Mouse (Mus musculus) embryonic facial prominence, embryonic 15.5 days (tissue): ENCODE measurements around the gene Aanat. TPM values are rescaled to one million over a fixed set of nuclear protein-coding genes. Genes with fewer than 3 reads are reported as not detected.
A peak's percentile ranks its signal among the peaks of the same experiment; 100 is the strongest.

Experiments used
- ATAC-seq: fragments of 200-750 bp; cut with Nextera tagmentation; 2 replicates; pipeline ENCODE4 v1.8.0; 2017; ENCODE audit warnings: low read depth, moderate TSS enrichment; ENCODE audit not compliant: insufficient number of reproducible peaks, low FRiP score, low TSS enrichment
- H3K27ac ChIP-seq: fragments of 300-500 bp; sonication (generic); replicated peaks from 2 replicates; pipeline ENCODE4 v1.5.1; 2015; ENCODE audit warnings: mild to moderate bottlenecking, inconsistent platforms
- H3K27me3 ChIP-seq: fragments of 300-500 bp; sonication (generic); 2 replicates; pipeline ENCODE4 v1.6.1; 2015; ENCODE audit warnings: inconsistent platforms
- H3K36me3 ChIP-seq: fragments of 300-500 bp; sonication (generic); 2 replicates; pipeline ENCODE4 v1.6.1; 2015; ENCODE audit warnings: mild to moderate bottlenecking, inconsistent platforms
- H3K4me1 ChIP-seq: fragments of 300-500 bp; sonication (generic); 2 replicates; pipeline ENCODE4 v1.6.1; 2015; ENCODE audit warnings: inconsistent platforms
- H3K4me2 ChIP-seq: fragments of 300-500 bp; sonication (generic); replicated peaks from 2 replicates; pipeline ENCODE4 v1.6.1; 2015; ENCODE audit warnings: mild to moderate bottlenecking, inconsistent platforms
- H3K4me3 ChIP-seq: fragments of 300-500 bp; sonication (generic); replicated peaks from 2 replicates; pipeline ENCODE4 v1.5.1; 2015; ENCODE audit warnings: mild to moderate bottlenecking, inconsistent platforms
- H3K9ac ChIP-seq: fragments of 300-500 bp; sonication (generic); 2 replicates; pipeline ENCODE4 v1.6.1; 2015; ENCODE audit warnings: inconsistent platforms
- H3K9me3 ChIP-seq: fragments of 300-500 bp; sonication (generic); replicated peaks from 2 replicates; pipeline ENCODE4 v1.6.1; 2016; ENCODE audit warnings: inconsistent platforms
- WGBS: fragments of 180-500 bp; shearing (Covaris S2); methylation state at CpG from one replicate; pipeline ENCODE4 v1.1.7; 2015; 5-methylcytosine and 5-hydroxymethylcytosine counted together
- polyA plus RNA-seq: library from polyadenylated mRNA; unstranded; fragments of >200 nt; fragmentation: Nextera tagmentation; extraction: Ambion mirVana; gene quantifications from 2 replicates; pipeline ENCODE4 v1.2.1, GENCODE M21; 2015

Aanat gene
- not detected in 2 replicates for polyA plus RNA-seq

DNA sequence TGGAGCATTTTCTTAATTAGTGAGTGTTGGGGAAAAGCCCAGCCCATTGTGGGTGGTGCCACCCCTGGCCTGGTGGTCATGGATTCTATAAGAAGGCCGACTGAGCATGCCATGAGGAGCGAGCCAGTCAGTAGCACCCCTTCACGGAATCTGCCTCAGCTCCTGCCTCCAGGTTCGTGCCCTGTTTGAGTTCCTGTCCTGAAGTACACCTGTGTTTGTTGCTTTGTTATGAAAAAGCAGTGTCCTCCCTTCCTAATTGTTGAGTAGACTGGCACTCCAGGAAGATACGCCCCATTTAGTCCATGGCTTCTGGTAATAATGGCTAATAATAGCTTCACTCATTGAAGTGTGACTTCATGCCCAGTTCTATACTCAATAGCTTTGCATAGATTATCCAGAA lies at the start of gene Aanat:
Gene Aanat, plus strand, starts transcription at position 123 of the 400 bp plus-strand sequence.
- Histone ChIP-seq H3K9me3 (no peaks in the 10 kb centered on the region), H3K4me2 (peak within 1 kb of the TSS; percentile 36), H3K27me3 (0 out of 2 replicates have a peak, but pooled peaks cover 6% of the 10 kb centered on the region), H3K27ac (no peak within 1 kb of the TSS), H3K36me3 (no peaks in the 10 kb centered on the region), H3K9ac (no peak within 1 kb of the TSS), H3K4me3 (no peak within 1 kb of the TSS), H3K4me1 (peaks cover 23% of the 10 kb centered on the region; the same call in 1 of the 2 replicates)
- no peak for ATAC-seq
- 54% methylated on average over 5 of the region's 5 CpGs for WGBS

DNA sequence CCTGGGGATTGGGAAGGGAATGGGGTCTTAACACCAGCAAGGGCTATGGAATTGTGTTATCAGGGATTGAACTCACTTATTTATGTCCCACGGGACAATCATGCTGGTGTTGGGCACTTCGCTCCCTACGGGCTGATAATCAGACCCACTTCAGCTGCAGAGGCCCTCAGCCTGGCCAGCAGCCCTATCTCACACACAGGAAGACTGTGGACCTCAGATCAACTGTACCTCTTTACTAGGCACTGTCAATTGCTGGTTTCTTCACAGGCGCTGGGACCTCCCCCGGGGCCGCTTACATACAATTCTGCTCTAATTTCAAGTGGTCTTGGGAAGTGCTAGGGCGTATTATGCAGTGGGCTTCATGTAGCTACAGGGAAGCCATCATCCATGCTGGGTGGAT lies 49.5 kb upstream of the Aanat start:
- H3K9me3 ChIP-seq: no peaks in the 10 kb centered on the region
- H3K9ac ChIP-seq: no peak overlapping the region
- ATAC-seq: no peak
- no peak overlapping the region for H3K4me2 ChIP-seq
- H3K27me3 ChIP-seq: peaks cover 28% of the 10 kb centered on the region
- H3K4me1 ChIP-seq: peaks cover 25% of the 10 kb centered on the region
- WGBS: 92% methylated on average over 7 of the region's 7 CpGs
- no peak overlapping the region for H3K27ac ChIP-seq
- H3K36me3 ChIP-seq: peaks cover 43% of the 10 kb centered on the region
- no peak overlapping the region for H3K4me3 ChIP-seq

DNA sequence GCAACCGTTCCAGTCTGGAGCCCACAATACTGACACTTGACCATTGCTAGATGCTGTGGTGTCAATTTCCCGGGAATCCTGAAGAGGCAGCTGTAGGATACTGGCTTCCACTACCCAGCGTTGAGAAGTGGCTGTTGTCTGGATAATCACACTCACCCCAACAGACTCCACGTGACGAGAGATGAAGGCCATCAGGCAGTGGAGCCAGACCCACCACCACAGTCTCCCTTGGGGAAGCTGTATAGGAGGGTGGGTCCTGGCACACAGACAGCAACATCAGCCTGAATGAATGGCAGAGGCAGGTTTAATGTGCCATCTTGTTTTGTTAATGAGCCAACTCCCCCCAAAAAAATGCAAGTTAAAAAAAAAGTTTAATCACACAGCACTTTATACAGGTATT lies 48.8 kb upstream of the Aanat start:
- peaks cover 21% of the 10 kb centered on the region for H3K27me3 ChIP-seq
- no peak overlapping the region for H3K4me3 ChIP-seq
- no peak overlapping the region for H3K27ac ChIP-seq
- 71% methylated on average over 5 of the region's 5 CpGs for WGBS
- H3K9ac ChIP-seq: no peak overlapping the region
- no peak overlapping the region for H3K4me2 ChIP-seq
- H3K4me1 ChIP-seq: peaks cover 18% of the 10 kb centered on the region
- no peaks in the 10 kb centered on the region for H3K9me3 ChIP-seq
- H3K36me3 ChIP-seq: peaks cover 49% of the 10 kb centered on the region
- ATAC-seq: no peak

DNA sequence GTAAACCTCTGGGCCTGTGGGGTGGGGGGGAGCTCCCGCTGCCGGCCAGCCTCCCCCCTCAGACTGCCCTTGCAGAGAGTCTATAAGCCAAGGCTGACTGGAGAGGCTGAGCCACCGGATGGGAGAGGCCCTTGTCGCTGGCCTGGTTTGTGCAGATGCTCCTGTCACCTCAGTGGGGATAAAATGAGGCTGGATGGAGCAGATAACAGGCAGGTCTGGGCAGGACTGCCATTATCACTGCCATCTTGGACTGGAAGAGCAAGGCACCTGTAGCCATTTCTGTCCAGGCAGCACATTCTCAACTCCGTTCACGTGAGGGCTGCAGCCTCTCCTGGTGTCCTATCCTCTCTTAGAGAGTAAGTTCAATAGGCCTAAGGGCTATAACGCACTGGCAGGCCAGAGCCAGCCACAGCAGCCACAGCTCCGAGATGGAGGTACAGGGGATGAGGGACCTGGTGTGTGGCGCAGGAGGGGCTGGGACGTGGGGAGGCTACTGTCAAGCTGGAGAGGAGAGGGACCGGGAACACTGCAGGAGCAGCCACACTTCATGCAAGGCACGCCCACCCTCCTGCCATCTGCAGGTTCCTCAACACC lies 48.0 kb upstream of the Aanat start:
- 56% methylated on average over 12 of the region's 12 CpGs for WGBS
- H3K36me3 ChIP-seq: peaks cover 58% of the 10 kb centered on the region
- H3K4me2 ChIP-seq: no peak overlapping the region
- ATAC-seq: no peak
- H3K27ac ChIP-seq: no peak overlapping the region
- H3K9me3 ChIP-seq: no peaks in the 10 kb centered on the region
- no peak overlapping the region for H3K9ac ChIP-seq
- peaks cover 9% of the 10 kb centered on the region for H3K4me1 ChIP-seq
- peaks cover 13% of the 10 kb centered on the region for H3K27me3 ChIP-seq
- H3K4me3 ChIP-seq: no peak overlapping the region

DNA sequence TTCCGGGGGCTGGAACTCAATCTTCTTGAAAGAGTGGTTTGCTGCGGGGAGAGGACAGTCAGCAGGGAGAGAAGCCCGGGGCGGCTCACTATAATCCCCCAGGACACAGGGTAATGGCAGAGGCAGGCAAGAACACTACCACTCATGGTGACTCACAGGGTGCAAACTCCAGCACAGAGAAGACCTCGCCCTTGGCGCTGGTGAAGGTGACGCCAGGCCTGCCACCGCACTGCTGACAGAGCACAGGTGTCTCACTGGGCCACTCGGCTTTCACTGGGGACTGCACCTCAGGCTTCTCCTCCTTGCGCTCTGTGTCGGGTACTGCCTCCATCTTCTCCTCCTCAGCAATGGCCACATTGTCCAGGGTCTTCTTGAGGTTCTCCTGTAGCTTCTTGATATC lies 45.0 kb upstream of the Aanat start:
- H3K36me3 ChIP-seq: peaks cover 83% of the 10 kb centered on the region

DNA sequence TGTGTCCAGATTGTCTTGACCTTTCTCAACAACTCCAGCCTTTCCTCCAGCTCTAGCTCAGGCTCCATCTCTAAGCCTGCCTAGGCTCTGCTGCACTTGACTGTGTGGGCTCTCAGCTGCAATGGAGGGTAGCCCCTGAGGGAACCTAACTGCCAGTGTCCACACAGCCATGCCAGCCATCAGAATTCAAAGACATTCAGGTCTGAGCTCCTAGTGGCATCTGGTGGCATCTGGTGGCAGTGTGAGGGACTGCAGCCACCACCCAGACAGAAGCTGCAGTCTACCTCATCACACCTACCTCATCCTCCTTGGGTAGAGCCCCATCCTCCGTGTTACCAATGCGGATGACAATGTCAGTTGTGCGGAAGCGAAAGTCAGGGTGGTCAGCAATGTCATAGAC lies 43.1 kb upstream of the Aanat start:
- Histone ChIP-seq H3K36me3 (peaks cover 93% of the 10 kb centered on the region), H3K27ac (no peak overlapping the region), H3K4me1 (no peaks in the 10 kb centered on the region; the same call in 1 of the 2 replicates), H3K9ac (no peak overlapping the region), H3K27me3 (no peaks in the 10 kb centered on the region), H3K4me3 (no peak overlapping the region), H3K4me2 (no peak overlapping the region), H3K9me3 (no peaks in the 10 kb centered on the region)
- ATAC-seq: no peak
- 90% methylated on average over 4 of the region's 4 CpGs for WGBS

More for the DNA sequence above, 45.0 kb upstream of the Aanat start:
- ATAC-seq: no peak
- no peak overlapping the region for H3K4me3 ChIP-seq
- H3K9ac ChIP-seq: no peak overlapping the region
- no peaks in the 10 kb centered on the region for H3K27me3 ChIP-seq
- H3K4me2 ChIP-seq: no peak overlapping the region
- no peaks in the 10 kb centered on the region for H3K9me3 ChIP-seq
- WGBS: 95% methylated on average over 11 of the region's 11 CpGs
- H3K27ac ChIP-seq: no peak overlapping the region
- no peaks in the 10 kb centered on the region; the same call in 1 of the 2 replicates for H3K4me1 ChIP-seq

DNA sequence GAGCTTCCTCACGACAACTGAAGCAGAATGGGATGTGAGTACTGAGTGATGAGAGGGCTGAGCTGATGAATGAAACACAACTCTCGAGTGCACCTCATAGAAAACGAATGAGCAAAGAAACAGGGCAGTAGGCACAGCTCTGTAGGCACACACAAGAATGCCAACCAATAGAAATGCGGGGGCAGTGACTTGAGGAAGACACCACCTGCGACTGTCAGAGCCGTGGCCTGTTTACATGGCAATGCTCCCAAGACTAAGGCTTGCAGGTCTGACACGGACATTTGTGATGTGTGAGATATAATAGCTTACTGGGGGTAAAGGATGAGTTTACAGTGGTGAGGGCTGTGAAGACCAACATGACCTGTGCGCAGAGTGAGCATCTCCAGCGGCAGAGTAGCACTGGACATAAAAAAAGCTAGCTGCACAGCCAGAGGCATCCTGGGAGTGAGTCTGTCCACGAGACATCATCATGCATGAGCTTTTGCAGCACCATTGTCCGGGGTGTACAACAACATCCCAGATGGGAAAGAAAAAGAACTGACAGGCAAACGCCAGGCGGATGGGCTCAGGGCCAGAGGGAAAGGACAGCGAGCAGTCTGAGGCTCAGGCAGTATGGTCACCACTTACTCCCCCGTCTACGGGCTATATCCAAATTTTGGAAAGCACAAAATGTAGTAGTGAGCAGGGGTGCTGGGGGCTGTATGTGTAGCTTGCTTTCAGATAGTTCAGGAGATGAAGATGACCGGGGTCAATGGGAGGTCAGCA lies 38.8 kb upstream of the Aanat start:
- H3K4me1 ChIP-seq: peaks cover 22% of the 10 kb centered on the region
- WGBS: 87% methylated on average over 17 of the region's 17 CpGs
- H3K27ac ChIP-seq: no peak overlapping the region
- H3K4me2 ChIP-seq: no peak overlapping the region
- no peaks in the 10 kb centered on the region for H3K27me3 ChIP-seq
- H3K36me3 ChIP-seq: peaks cover 57% of the 10 kb centered on the region
- no peaks in the 10 kb centered on the region for H3K9me3 ChIP-seq
- ATAC-seq: no peak
- H3K9ac ChIP-seq: no peak overlapping the region
- H3K4me3 ChIP-seq: no peak overlapping the region

DNA sequence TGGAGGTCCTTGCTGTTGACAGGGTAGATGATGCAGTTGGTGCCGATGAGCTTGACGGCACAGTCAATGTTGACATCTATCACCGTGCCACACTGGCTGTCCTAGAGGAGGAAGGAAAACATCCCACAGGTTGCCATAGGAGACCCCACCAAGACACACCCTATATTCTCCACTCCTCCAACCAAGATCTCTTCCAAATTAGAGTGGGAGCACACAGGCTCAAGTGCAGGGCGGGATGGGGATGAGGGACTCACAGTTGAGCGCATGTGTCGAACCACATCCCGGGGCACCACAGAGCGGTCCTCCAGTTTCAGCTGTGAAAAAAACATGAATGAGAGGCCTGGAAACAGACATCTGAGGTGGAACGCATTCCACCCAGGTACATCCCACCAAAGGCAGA lies 37.5 kb upstream of the Aanat start:
- Histone ChIP-seq H3K4me3 (no peak overlapping the region), H3K4me1 (peaks cover 22% of the 10 kb centered on the region), H3K4me2 (no peak overlapping the region), H3K27me3 (no peaks in the 10 kb centered on the region), H3K27ac (no peak overlapping the region), H3K9ac (no peak overlapping the region), H3K9me3 (no peaks in the 10 kb centered on the region), H3K36me3 (peaks cover 47% of the 10 kb centered on the region)
- WGBS: 93% methylated on average over 9 of the region's 9 CpGs
- no peak for ATAC-seq

DNA sequence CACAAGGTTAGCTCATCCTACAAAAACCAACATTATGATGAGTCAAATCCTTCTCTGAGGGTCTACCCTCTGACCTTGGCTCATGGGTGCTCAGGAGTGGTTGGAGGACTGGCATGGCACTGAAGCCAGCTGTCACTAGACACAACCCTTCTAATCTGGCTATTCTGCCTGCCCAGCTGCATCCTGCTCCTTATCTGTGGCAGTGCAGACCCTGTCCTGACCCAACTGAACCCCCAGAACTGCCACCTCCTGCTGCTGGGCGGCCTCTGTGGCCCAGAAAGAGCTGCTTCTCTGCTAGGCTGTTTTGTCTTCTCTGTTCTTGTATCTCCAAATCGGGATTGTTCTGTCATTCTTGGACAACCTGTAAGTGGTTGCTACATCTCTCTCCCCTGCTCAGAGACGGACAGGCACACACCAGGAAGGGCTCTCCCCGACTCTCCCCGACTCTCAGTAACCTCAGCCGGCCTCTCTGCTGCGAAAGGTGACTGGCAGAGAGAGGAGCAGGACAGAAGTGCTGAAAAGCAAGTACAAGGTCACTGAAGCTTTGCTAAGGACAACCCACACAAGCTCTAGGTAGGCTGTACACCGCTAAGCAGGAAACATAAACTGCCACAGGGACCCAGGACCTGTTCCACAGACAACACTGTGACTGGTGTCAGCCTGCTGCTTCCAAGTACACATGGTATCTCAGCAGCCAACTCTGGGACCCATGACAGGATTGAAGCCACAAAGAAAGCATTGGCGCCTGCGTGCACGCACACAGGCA lies 36.8 kb upstream of the Aanat start:
- no peak overlapping the region for H3K27ac ChIP-seq
- H3K9ac ChIP-seq: no peak overlapping the region
- no peak overlapping the region for H3K4me3 ChIP-seq
- H3K4me2 ChIP-seq: no peak overlapping the region
- H3K4me1 ChIP-seq: peaks cover 27% of the 10 kb centered on the region
- no peak for ATAC-seq
- 88% methylated on average over 11 of the region's 11 CpGs for WGBS
- no peaks in the 10 kb centered on the region for H3K27me3 ChIP-seq
- peaks cover 41% of the 10 kb centered on the region for H3K36me3 ChIP-seq
- no peaks in the 10 kb centered on the region for H3K9me3 ChIP-seq

DNA sequence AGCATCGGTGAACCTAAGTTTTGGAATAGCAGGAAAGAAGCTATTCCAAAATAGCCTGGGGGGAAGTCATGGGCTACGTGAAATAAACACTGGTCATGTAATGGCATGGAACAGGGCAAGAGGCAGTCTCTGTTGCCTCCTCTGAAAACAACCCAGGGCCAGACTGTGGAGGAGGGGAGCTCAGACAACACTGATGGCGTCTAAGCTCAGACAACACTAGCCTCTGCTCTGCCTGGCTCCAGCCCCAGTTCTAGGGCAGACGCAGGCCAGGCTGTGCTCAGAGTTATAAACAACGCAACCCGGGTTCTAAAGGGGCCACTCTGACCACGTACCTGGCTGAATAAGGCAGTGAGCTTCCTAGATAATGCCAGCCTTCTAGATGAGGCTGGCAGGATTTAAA lies 35.5 kb upstream of the Aanat start:
- Histone ChIP-seq H3K4me1 (peaks cover 32% of the 10 kb centered on the region), H3K9me3 (no peaks in the 10 kb centered on the region), H3K27me3 (no peaks in the 10 kb centered on the region), H3K9ac (no peak overlapping the region), H3K4me3 (no peak overlapping the region), H3K27ac (0 out of 2 replicates have a peak overlapping the region, but pooled peaks have one; percentile 34), H3K36me3 (peaks cover 28% of the 10 kb centered on the region), H3K4me2 (no peak overlapping the region)
- 54% methylated on average over 7 of the region's 7 CpGs for WGBS
- ATAC-seq: no peak

DNA sequence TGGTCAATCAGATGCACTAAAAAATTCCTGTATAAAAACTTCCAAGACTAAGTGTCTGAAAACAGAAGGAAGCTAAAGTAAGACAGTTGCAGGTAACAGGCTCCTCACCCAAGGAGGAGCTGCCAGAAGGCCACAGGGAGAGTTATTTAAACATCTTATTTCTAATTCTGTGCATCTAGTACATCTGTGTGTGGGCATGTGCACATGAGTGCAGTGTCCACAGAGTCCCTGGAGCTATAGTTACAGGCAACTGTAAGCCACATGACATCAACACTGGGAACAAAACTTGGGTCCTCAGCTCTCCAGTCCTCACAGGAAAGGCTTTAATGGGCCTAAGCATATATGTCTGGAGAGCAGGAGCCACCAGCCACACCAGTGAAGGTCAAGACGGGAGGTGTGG lies 34.0 kb upstream of the Aanat start:
- H3K27me3 ChIP-seq: no peaks in the 10 kb centered on the region
- no peak overlapping the region for H3K9ac ChIP-seq
- H3K4me1 ChIP-seq: peaks cover 32% of the 10 kb centered on the region
- WGBS: 81% methylated on average over 1 of the region's 1 CpGs
- H3K9me3 ChIP-seq: no peaks in the 10 kb centered on the region
- H3K4me2 ChIP-seq: no peak overlapping the region
- no peak overlapping the region for H3K27ac ChIP-seq
- peaks cover 17% of the 10 kb centered on the region for H3K36me3 ChIP-seq
- no peak for ATAC-seq
- no peak overlapping the region for H3K4me3 ChIP-seq
